Mouse (Mus musculus) thymus, adult 2 months (tissue): ENCODE measurements around the gene Zfp213. TPM values are rescaled to one million over a fixed set of nuclear protein-coding genes. Genes with fewer than 3 reads are reported as not detected.

Experiments
- DNase-seq: peaks from one replicate; pipeline ENCODE4 v3.0.0; 2021
- H3K27ac ChIP-seq: fragments of 200-500 bp; 2 replicates; pipeline ENCODE4 v1.5.1; 2012; ENCODE audit warnings: low read length, control low read depth; ENCODE audit not compliant: control insufficient read depth, insufficient read depth
- H3K27me3 ChIP-seq: fragments of 200-500 bp; 2 replicates; pipeline ENCODE4 v1.6.1; 2012; ENCODE audit warnings: mild to moderate bottlenecking, low read length, moderate library complexity, mixed read lengths; ENCODE audit not compliant: control insufficient read depth, insufficient read depth
- H3K36me3 ChIP-seq: fragments of 200-500 bp; 2 replicates; pipeline ENCODE4 v1.6.1; 2012; ENCODE audit warnings: mild to moderate bottlenecking, low read length, moderate library complexity; ENCODE audit not compliant: control insufficient read depth, insufficient read depth
- H3K4me1 ChIP-seq: fragments of 200-500 bp; replicated peaks from 2 replicates; pipeline ENCODE4 v1.6.1; 2012; ENCODE audit warnings: low read length; ENCODE audit not compliant: control insufficient read depth, insufficient read depth
- H3K4me3 ChIP-seq: fragments of 200-500 bp; 2 replicates; pipeline ENCODE4 v1.5.1; 2012; ENCODE audit warnings: mild to moderate bottlenecking, low read length, control low read depth, moderate library complexity; ENCODE audit not compliant: control insufficient read depth, insufficient read depth
- CTCF ChIP-seq: fragments of 200-500 bp; IDR thresholded peaks from 2 replicates; pipeline ENCODE4 v1.5.1; 2012; ENCODE audit warnings: mild to moderate bottlenecking, control low read depth, low read length, moderate library complexity, borderline replicate concordance; ENCODE audit not compliant: control insufficient read depth, poor library complexity, insufficient read depth; ENCODE audit errors: extremely low read depth
- POLR2A ChIP-seq: fragments of 200-500 bp; IDR thresholded peaks from 2 replicates; pipeline ENCODE4 v1.6.1; 2012; ENCODE audit warnings: mild to moderate bottlenecking, low read length, control low read depth, moderate library complexity; ENCODE audit not compliant: control insufficient read depth, poor library complexity, insufficient read depth; ENCODE audit errors: extremely low read depth
- WGBS: fragments of 180-500 bp; shearing (Covaris S2); methylation state at CpG from one replicate; pipeline ENCODE4 v1.1.7; 2018; 5-methylcytosine and 5-hydroxymethylcytosine counted together
- polyA plus RNA-seq: library from polyadenylated mRNA; depleted of rRNA; stranded (reverse); fragments of >200 nt; gene quantifications from 2 replicates; pipeline ENCODE4 v1.2.3, GENCODE M21; 2012; rRNA removed

The Zfp213 gene
- 23.5 and 24.4 TPM in 2 replicates for polyA plus RNA-seq

DNA sequence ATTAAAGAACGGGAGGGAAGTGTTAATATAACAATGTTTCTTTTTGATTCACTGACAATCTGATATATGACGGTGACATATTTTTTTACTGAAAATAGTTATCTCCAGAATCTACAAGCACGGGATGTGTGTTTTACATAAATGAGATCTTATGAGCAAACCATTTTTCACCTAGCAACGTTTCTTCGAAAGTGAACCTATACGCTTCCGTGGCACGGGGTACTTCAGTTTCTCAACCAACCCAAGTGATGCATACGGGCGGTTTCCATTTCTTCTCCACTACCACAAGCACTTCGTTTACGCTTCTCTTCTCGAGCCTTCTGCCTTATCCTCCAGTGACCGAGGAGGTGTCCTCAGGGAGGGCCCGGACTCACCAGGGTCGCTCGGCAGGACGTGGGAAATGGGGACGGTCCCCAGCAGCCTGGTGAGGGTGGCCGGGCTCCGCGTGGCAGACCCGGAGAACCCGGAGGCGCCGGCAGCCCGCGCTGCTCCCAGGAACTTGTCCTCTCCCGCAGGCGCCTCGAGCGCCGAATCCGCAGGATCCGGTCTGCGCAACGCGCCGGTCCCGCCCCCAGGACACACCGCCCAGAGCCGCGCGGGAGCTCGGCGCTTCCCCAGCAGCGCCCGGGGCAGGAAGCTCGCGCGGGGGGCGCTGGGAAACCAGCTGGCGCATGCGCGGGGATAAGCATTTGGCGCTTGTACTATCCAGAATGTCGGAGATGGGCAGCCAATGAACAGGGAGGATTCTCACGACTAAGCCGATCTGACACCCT lies at the start of gene Zfp213:
Gene Zfp213, minus strand, starts transcription at position 644 of the 773 bp plus-strand sequence.
- no peaks in the 10 kb centered on the region for H3K27me3 ChIP-seq
- H3K36me3 ChIP-seq = no peaks in the 10 kb centered on the region; the same call in 1 of the 2 replicates
- H3K27ac ChIP-seq = peak within 1 kb of the TSS; percentile 83
- peak; percentile 96 for DNase-seq
- TF ChIP-seq CTCF = peak; percentile 54; the same call in 1 of the 2 replicates
- TF ChIP-seq POLR2A = peak; percentile 96
- WGBS = under 1% methylated on average over 59 of the region's 59 CpGs
- peaks cover 4% of the 10 kb centered on the region for H3K4me1 ChIP-seq
- peak within 1 kb of the TSS; percentile 65 for H3K4me3 ChIP-seq

- DNase-seq = peak; percentile 91
Observed at GRCm38 (mm10) chr17:23610361-23610800, 46.3 kb upstream of the Zfp213 start.

GRCm38 (mm10) chr17:23609612-23610011 lies 45.6 kb upstream of the Zfp213 start:
- no peaks in the 10 kb centered on the region for H3K36me3 ChIP-seq
- no peak for DNase-seq
- TF ChIP-seq CTCF = no peak
- no peak for TF ChIP-seq POLR2A
- no peak overlapping the region for H3K27ac ChIP-seq
- peaks cover 9% of the 10 kb centered on the region for H3K4me1 ChIP-seq
- H3K27me3 ChIP-seq = no peaks in the 10 kb centered on the region
- no peak overlapping the region for H3K4me3 ChIP-seq
- WGBS = 91% methylated on average over 24 of the region's 24 CpGs

More at GRCm38 (mm10) chr17:23610361-23610800, 46.3 kb upstream of the Zfp213 start:
- H3K36me3 ChIP-seq = no peaks in the 10 kb centered on the region
- peak overlapping the region; percentile 33 for H3K4me3 ChIP-seq
- H3K27ac ChIP-seq = no peak overlapping the region
- no peaks in the 10 kb centered on the region for H3K27me3 ChIP-seq
- WGBS = 2% methylated on average over 28 of the region's 28 CpGs
- peaks cover 9% of the 10 kb centered on the region for H3K4me1 ChIP-seq
- TF ChIP-seq CTCF (peak; percentile 95; the same call in 1 of the 2 replicates), POLR2A (no peak)

DNA sequence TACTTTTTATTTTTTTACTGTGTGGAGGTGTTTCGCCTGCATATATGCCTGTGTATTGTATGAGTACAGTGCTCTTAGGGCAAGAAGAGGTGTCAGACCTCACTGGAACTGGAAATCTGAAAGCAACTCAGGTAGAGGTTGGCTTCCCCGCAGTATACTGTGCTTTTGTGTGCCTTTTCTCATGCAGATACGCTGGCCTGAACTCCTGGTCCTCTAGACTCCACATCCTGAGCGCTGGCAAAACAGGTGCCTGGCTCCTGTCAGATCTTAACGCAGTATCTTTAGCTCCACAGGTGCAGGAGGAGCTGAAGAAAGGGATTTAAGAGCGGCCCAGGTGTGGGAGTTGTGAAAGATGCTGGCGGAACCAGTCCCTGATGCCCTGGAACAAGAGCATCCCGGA lies 41.2 kb upstream of the Zfp213 start:
- Histone ChIP-seq H3K4me1 (peaks cover 10% of the 10 kb centered on the region), H3K27me3 (no peaks in the 10 kb centered on the region), H3K27ac (no peak overlapping the region), H3K4me3 (no peak overlapping the region), H3K36me3 (no peaks in the 10 kb centered on the region)
- no peak for TF ChIP-seq POLR2A
- TF ChIP-seq CTCF = no peak
- 94% methylated on average over 8 of the region's 8 CpGs for WGBS
- DNase-seq = no peak

DNA sequence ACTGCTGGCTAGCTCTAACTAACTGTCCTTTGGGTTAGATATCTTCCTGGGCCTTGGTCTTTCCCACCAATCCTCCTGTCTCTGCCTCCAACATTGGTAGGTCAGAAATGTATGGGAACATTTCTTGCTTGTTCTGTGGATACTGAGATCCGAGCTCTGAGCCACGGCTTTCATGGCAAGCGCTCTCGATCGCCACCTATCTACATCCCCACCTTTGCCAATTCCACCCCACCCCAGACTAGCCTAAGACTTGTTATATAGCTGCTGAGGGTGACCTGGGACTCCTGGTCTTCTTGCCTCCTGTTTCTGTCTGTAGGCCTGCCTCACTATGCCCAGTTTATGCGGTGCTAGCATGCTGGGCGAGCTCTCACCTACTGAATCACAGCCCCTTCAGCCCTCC lies 40.4 kb upstream of the Zfp213 start:
- WGBS = 85% methylated on average over 7 of the region's 7 CpGs

GRCm38 (mm10) chr17:23603542-23603941 lies 39.5 kb upstream of the Zfp213 start:
- 70% methylated on average over 2 of the region's 2 CpGs for WGBS
- H3K36me3 ChIP-seq = no peaks in the 10 kb centered on the region
- H3K4me1 ChIP-seq = peaks cover 17% of the 10 kb centered on the region
- peak; percentile 51 for DNase-seq
- no peak for TF ChIP-seq POLR2A
- TF ChIP-seq CTCF = no peak
- no peak overlapping the region for H3K27ac ChIP-seq
- no peaks in the 10 kb centered on the region for H3K27me3 ChIP-seq
- H3K4me3 ChIP-seq = no peak overlapping the region

More for the DNA sequence above, 40.4 kb upstream of the Zfp213 start:
- H3K4me1 ChIP-seq = peaks cover 12% of the 10 kb centered on the region
- H3K27ac ChIP-seq = no peak overlapping the region
- H3K27me3 ChIP-seq = no peaks in the 10 kb centered on the region
- TF ChIP-seq CTCF (no peak), POLR2A (no peak)
- DNase-seq = no peak
- H3K36me3 ChIP-seq = no peaks in the 10 kb centered on the region
- no peak overlapping the region for H3K4me3 ChIP-seq

- no peak for DNase-seq
- no peaks in the 10 kb centered on the region for H3K27me3 ChIP-seq
- TF ChIP-seq CTCF (no peak), POLR2A (no peak)
- 88% methylated on average over 8 of the region's 8 CpGs for WGBS
- no peak overlapping the region for H3K4me3 ChIP-seq
- no peaks in the 10 kb centered on the region for H3K36me3 ChIP-seq
- H3K4me1 ChIP-seq = peaks cover 20% of the 10 kb centered on the region
- H3K27ac ChIP-seq = no peak overlapping the region
Observed at GRCm38 (mm10) chr17:23603077-23603476, 39.0 kb upstream of the Zfp213 start.
